Mouse (Mus musculus) embryonic facial prominence, embryonic 11.5 days (tissue): ENCODE measurements around the gene Lbx1. TPM values are rescaled to one million over a fixed set of nuclear protein-coding genes. Genes with fewer than 3 reads are reported as not detected.
A peak's percentile ranks its signal among the peaks of the same experiment; 100 is the strongest.

ENCODE experiments used
- ATAC-seq: fragments of 200-750 bp; cut with Nextera tagmentation; replicated peaks from 2 replicates; pipeline ENCODE4 v1.8.0; 2017; ENCODE audit warnings: low read depth; ENCODE audit not compliant: insufficient number of reproducible peaks, low FRiP score, low TSS enrichment
- DNase-seq: peaks from one replicate; pipeline ENCODE4 v3.0.0-alpha.2; 2015; ENCODE audit warnings: low spot score
- H3K27ac ChIP-seq: fragments of 300-500 bp; sonication (generic); replicated peaks from 2 replicates; pipeline ENCODE4 v1.5.1; 2014; ENCODE audit warnings: mild to moderate bottlenecking, low read depth, low read length, control low read depth
- H3K27me3 ChIP-seq: fragments of 300-500 bp; sonication (generic); 2 replicates; pipeline ENCODE4 v1.6.1; 2014; ENCODE audit warnings: mild to moderate bottlenecking, low read length, moderate library complexity, mixed read lengths; ENCODE audit not compliant: control insufficient read depth, insufficient read depth
- H3K36me3 ChIP-seq: fragments of 300-500 bp; sonication (generic); replicated peaks from 2 replicates; pipeline ENCODE4 v1.6.1; 2014; ENCODE audit warnings: low read depth, mild to moderate bottlenecking, low read length, moderate library complexity, mixed read lengths; ENCODE audit not compliant: control insufficient read depth, insufficient read depth
- H3K4me1 ChIP-seq: fragments of 300-500 bp; sonication (generic); 2 replicates; pipeline ENCODE4 v1.6.1; 2014; ENCODE audit warnings: low read length, mixed read lengths; ENCODE audit not compliant: control insufficient read depth, insufficient read depth
- H3K4me2 ChIP-seq: fragments of 300-500 bp; sonication (generic); 2 replicates; pipeline ENCODE4 v1.6.1; 2014; ENCODE audit warnings: low read depth, mild to moderate bottlenecking, control low read depth, low read length, moderate library complexity
- H3K4me3 ChIP-seq: fragments of 300-500 bp; sonication (generic); 2 replicates; pipeline ENCODE4 v1.5.1; 2014; ENCODE audit warnings: low read depth, low read length, control low read depth
- H3K9ac ChIP-seq: fragments of 300-500 bp; sonication (generic); replicated peaks from 2 replicates; pipeline ENCODE4 v1.6.1; 2014; ENCODE audit warnings: mild to moderate bottlenecking, control low read depth, low read length
- H3K9me3 ChIP-seq: fragments of 300-500 bp; sonication (generic); replicated peaks from 2 replicates; pipeline ENCODE4 v1.6.1; 2016; ENCODE audit warnings: mild to moderate bottlenecking, low read length, inconsistent platforms, mixed read lengths; ENCODE audit not compliant: control insufficient read depth
- WGBS: fragments of 180-500 bp; shearing (Covaris S2); extraction: QIAGEN DNeasy Blood & Tissue Kit; methylation state at CpG from one replicate; pipeline ENCODE4 v1.1.7; 2014; 5-methylcytosine and 5-hydroxymethylcytosine counted together
- polyA plus RNA-seq: library from polyadenylated mRNA; unstranded; fragments of >200 nt; fragmentation: Nextera tagmentation; extraction: Ambion mirVana; gene quantifications from 2 replicates; pipeline ENCODE4 v1.2.1, GENCODE M21; 2014

Gene Lbx1
- 0.48 and 0.78 TPM in 2 replicates for polyA plus RNA-seq

DNA sequence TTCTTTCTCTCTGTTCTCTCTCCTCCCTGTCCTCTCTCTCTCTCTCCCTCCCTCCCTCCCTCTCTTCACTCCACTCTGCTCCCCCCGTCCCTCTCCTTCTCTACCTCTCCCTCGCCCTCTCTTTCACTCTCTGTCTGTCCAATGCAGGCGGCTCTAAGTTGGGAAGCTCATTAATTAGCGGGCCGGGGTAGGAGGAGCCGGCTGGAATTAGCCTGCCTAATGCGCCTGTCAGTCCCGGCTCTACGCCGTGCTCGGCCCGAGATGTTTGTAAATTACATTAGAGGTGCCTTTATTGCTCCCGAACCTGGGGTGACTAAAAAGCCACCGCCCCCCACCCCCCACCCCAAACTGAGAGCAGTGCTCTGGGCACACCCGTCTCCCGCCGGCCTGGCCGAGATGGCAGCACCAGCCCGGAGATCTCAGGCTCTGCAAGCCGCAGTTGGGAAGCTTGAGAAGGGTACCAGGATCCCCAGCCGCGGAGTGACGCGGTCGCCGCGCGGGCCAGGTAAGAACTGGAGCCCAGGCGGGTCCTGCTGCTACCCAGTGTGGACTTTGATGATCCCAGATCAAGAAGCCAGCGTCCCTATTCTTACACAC lies at the start of gene Lbx1:
Gene Lbx1, minus strand, starts transcription at position 47 of the 597 bp plus-strand sequence.
- ATAC-seq (no peak), DNase-seq (no peak)
- Histone ChIP-seq H3K4me1 (peaks cover 11% of the 10 kb centered on the region), H3K4me2 (peak within 1 kb of the TSS; percentile 50), H3K27me3 (peaks cover 88% of the 10 kb centered on the region), H3K27ac (no peak within 1 kb of the TSS), H3K9ac (peak within 1 kb of the TSS; percentile 18; the same call in 1 of the 2 replicates), H3K9me3 (no peaks in the 10 kb centered on the region), H3K36me3 (no peaks in the 10 kb centered on the region), H3K4me3 (peak within 1 kb of the TSS; percentile 27)
- under 1% methylated on average over 30 of the region's 30 CpGs for WGBS

DNA sequence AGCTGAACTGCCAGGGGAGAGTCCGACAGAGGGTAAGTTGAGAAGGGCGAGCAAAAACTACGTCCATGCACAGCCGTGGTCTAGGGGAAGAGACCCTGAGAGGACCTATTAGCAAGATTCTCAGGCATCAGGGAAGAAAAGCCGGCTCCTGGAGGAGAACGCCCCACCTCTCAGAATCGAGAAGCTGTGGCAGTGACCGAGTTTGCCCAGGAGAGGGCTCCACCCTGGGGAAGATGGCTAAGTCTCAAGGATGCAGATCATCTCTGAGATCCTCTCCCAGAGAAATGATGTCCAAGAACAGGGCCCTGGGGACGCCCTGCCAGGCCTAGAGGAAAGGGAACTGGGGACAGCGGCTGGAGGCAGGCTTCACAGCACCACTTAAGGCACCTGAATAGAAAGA lies 47.7 kb upstream of the Lbx1 start:
- no peak overlapping the region for H3K4me2 ChIP-seq
- no peak overlapping the region for H3K9ac ChIP-seq
- DNase-seq (peak; percentile 75), ATAC-seq (no peak)
- no peaks in the 10 kb centered on the region for H3K9me3 ChIP-seq
- 0 out of 2 replicates have a peak, but pooled peaks cover 4% of the 10 kb centered on the region for H3K27me3 ChIP-seq
- H3K27ac ChIP-seq: no peak overlapping the region
- no peaks in the 10 kb centered on the region for H3K36me3 ChIP-seq
- 2% methylated on average over 10 of the region's 10 CpGs for WGBS
- H3K4me1 ChIP-seq: no peaks in the 10 kb centered on the region
- H3K4me3 ChIP-seq: no peak overlapping the region

GRCm38 (mm10) chr19:45276196-45276595 lies 40.6 kb upstream of the Lbx1 start:
- ATAC-seq (no peak), DNase-seq (no peak)
- H3K9me3 ChIP-seq: no peaks in the 10 kb centered on the region
- WGBS: 71% methylated on average over 4 of the region's 4 CpGs
- no peak overlapping the region for H3K27ac ChIP-seq
- no peak overlapping the region for H3K9ac ChIP-seq
- no peaks in the 10 kb centered on the region for H3K27me3 ChIP-seq
- no peaks in the 10 kb centered on the region for H3K36me3 ChIP-seq
- H3K4me3 ChIP-seq: no peak overlapping the region
- H3K4me2 ChIP-seq: no peak overlapping the region
- H3K4me1 ChIP-seq: no peaks in the 10 kb centered on the region

GRCm38 (mm10) chr19:45271986-45272385 lies 36.4 kb upstream of the Lbx1 start:
- Histone ChIP-seq H3K4me1 (no peaks in the 10 kb centered on the region), H3K27ac (no peak overlapping the region), H3K4me3 (no peak overlapping the region), H3K27me3 (no peaks in the 10 kb centered on the region), H3K4me2 (no peak overlapping the region), H3K36me3 (no peaks in the 10 kb centered on the region), H3K9ac (no peak overlapping the region), H3K9me3 (no peaks in the 10 kb centered on the region)
- WGBS: 18% methylated on average over 10 of the region's 10 CpGs
- ATAC-seq (no peak), DNase-seq (no peak)

DNA sequence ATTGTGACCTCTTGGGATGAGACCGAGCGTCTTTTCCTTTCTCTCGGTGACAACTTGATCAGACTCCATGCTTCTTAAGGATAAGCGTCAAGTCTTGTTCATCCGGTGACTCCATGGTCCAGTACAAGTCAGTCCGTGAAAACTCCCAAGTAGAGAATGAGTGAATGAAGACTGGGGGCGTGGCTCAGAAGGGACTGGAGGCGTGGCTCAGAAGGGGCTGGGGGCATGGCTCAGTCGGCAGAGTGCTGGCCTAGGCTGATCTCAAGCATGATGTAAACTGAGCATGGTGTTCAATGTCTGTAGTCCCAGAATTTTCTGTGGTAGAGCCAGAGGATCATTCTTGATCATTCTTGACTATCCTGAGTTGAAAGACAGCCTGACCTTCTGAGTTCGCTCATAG lies 27.4 kb upstream of the Lbx1 start:
- H3K36me3 ChIP-seq: no peaks in the 10 kb centered on the region
- ATAC-seq (no peak), DNase-seq (no peak)
- no peaks in the 10 kb centered on the region for H3K9me3 ChIP-seq
- no peak overlapping the region for H3K4me3 ChIP-seq
- no peaks in the 10 kb centered on the region for H3K4me1 ChIP-seq
- H3K4me2 ChIP-seq: no peak overlapping the region
- H3K27ac ChIP-seq: no peak overlapping the region
- 66% methylated on average over 10 of the region's 10 CpGs for WGBS
- H3K9ac ChIP-seq: no peak overlapping the region
- no peaks in the 10 kb centered on the region for H3K27me3 ChIP-seq

GRCm38 (mm10) chr19:45257414-45258326 lies 22.1 kb upstream of the Lbx1 start:
- no peaks in the 10 kb centered on the region for H3K9me3 ChIP-seq
- H3K9ac ChIP-seq: no peak overlapping the region
- H3K27me3 ChIP-seq: no peaks in the 10 kb centered on the region
- 55% methylated on average over 15 of the region's 15 CpGs for WGBS
- H3K4me2 ChIP-seq: no peak overlapping the region
- no peaks in the 10 kb centered on the region for H3K36me3 ChIP-seq
- H3K27ac ChIP-seq: no peak overlapping the region
- no peak overlapping the region for H3K4me3 ChIP-seq
- ATAC-seq (0 out of 2 replicates have a peak, but pooled peaks have one; percentile 70), DNase-seq (no peak)
- no peaks in the 10 kb centered on the region; the same call in 1 of the 2 replicates for H3K4me1 ChIP-seq

- Histone ChIP-seq H3K4me2 (no peak overlapping the region), H3K9me3 (no peaks in the 10 kb centered on the region), H3K4me3 (no peak overlapping the region), H3K36me3 (no peaks in the 10 kb centered on the region), H3K9ac (no peak overlapping the region), H3K27ac (no peak overlapping the region), H3K4me1 (no peaks in the 10 kb centered on the region; the same call in 1 of the 2 replicates), H3K27me3 (no peaks in the 10 kb centered on the region)
- no peak for ATAC-seq
- 74% methylated on average over 7 of the region's 7 CpGs for WGBS
- no peak for DNase-seq
Measured at GRCm38 (mm10) chr19:45254806-45255205, 19.2 kb upstream of the Lbx1 start.

GRCm38 (mm10) chr19:45252436-45252835 lies 16.8 kb upstream of the Lbx1 start:
- H3K9ac ChIP-seq: no peak overlapping the region
- H3K4me2 ChIP-seq: no peak overlapping the region
- H3K36me3 ChIP-seq: no peaks in the 10 kb centered on the region
- no peak overlapping the region for H3K27ac ChIP-seq
- H3K9me3 ChIP-seq: no peaks in the 10 kb centered on the region
- 60% methylated on average over 3 of the region's 3 CpGs for WGBS
- DNase-seq (no peak), ATAC-seq (no peak)
- no peak overlapping the region for H3K4me3 ChIP-seq
- H3K4me1 ChIP-seq: no peaks in the 10 kb centered on the region
- H3K27me3 ChIP-seq: no peaks in the 10 kb centered on the region
